Mouse (Mus musculus): ENCODE measurements at regions not wholly inside any gene's neighbourhood (a gene's known extent, or its start where the extent isn't known, plus 50 kb on each side); places are given as distances from the start of the nearest gene placed in this dataset.

GRCm38 (mm10) chr4:105347911-105348310 lies 190.8 kb downstream of the Plpp3 start:
- TF ChIP-seq CTCF (conservative IDR thresholded peaks at IDR 0.05; ENCODE audit: low read length): no peak
- no peak for TF ChIP-seq NANOG (IDR thresholded peaks at IDR 0.05; ENCODE audit: borderline replicate concordance, low read length)
